Mouse (Mus musculus) CH12F3 (cell line): ENCODE results near the gene Cdr1.

Experiments used
- in situ Hi-C: fragments of 300-500 bp; cut with MboI; formaldehyde crosslinking; loops from 2 replicates; pipeline ENCODE4 v1.14.3; 2020; ENCODE audit warnings: low sequenced_read_pairs

Gene Cdr1

GRCm38 (mm10) chrX:61185458-61185857 lies at the start of gene Cdr1:
Cdr1 (minus strand) TSS chrX:61185558.
- in situ Hi-C loops: no loop called here

- in situ Hi-C loops: no loop called here
These were observed 511 bp upstream of the Cdr1 start for GRCm38 (mm10) chrX:61185869-61186268.

- in situ Hi-C loops: no loop called here
These were observed 18.8 kb downstream of the Cdr1 start for GRCm38 (mm10) chrX:61166519-61166918.

GRCm38 (mm10) chrX:61161249-61161648 lies 24.1 kb downstream of the Cdr1 start:
- in situ Hi-C loops: no loop called here

GRCm38 (mm10) chrX:61154657-61155256 lies 30.6 kb downstream of the Cdr1 start:
- in situ Hi-C loops: no loop called here

- in situ Hi-C loops: no loop called here
These were observed 31.1 kb downstream of the Cdr1 start for GRCm38 (mm10) chrX:61154246-61154645.

- in situ Hi-C loops: no loop called here
These were observed 38.8 kb downstream of the Cdr1 start for GRCm38 (mm10) chrX:61146569-61146968.

- in situ Hi-C loops: no loop called here
These were observed 39.9 kb downstream of the Cdr1 start for GRCm38 (mm10) chrX:61145416-61145815.

GRCm38 (mm10) chrX:61134592-61134991 lies 50.8 kb downstream of the Cdr1 start:
- in situ Hi-C loops: no loop called here
